Mouse (Mus musculus): ENCODE measurements around the gene Frmpd2. TPM values are rescaled to one million over a fixed set of nuclear protein-coding genes. Genes with fewer than 3 reads are reported as not detected.

Frmpd2 gene
- total and polyA plus RNA-seq, 3 experiments, result not detected

GRCm38 (mm10) chr14:33526621-33527020 is 55.1 kb downstream of the Frmpd2 start (continued):
- no peak for TF ChIP-seq SMC3 (IDR thresholded peaks at IDR 0.05; ENCODE audit: low read depth, low read length)

GRCm38 (mm10) chr14:33527938-33528337 is 56.4 kb downstream of the Frmpd2 start:
- no peak overlapping the region for H3K4me2 ChIP-seq (ENCODE audit: insufficient read depth, low read depth, poor library complexity, severe bottlenecking)
- dilution Hi-C loops (cut with MboI; ENCODE audit: extremely low pct_ligation_motif_present, extremely low pct_unique_long_range_greater_than_20kb, low sequenced_read_pairs), result no loop called here
- H3K4me1 ChIP-seq (ENCODE audit: control insufficient read depth in 1 of 2, insufficient read depth in 2 of 2), result no peaks in the 10 kb centered on the region
- DNase-seq (ENCODE audit: extremely low read depth), result no peak
- TF ChIP-seq EP300 (IDR thresholded peaks at IDR 0.05; ENCODE audit: low read length) (no peak), CTCF (conservative IDR thresholded peaks at IDR 0.05 in 1 of 2, IDR thresholded peaks at IDR 0.05 in 1 of 2; ENCODE audit: low read depth in 2 of 2, low read length in 2 of 2) (no peak), MEF2A (IDR thresholded peaks at IDR 0.05; ENCODE audit: borderline replicate concordance, low read depth, low read length) (no peak), SMC3 (IDR thresholded peaks at IDR 0.05; ENCODE audit: low read depth, low read length) (no peak), PAX5 (IDR thresholded peaks at IDR 0.05; ENCODE audit: low read length) (no peak), MAX (IDR thresholded peaks at IDR 0.05; ENCODE audit: low read length) (no peak), MYC (IDR thresholded peaks at IDR 0.05; ENCODE audit: low read depth, low read length) (no peak), RAD21 (IDR thresholded peaks at IDR 0.05; ENCODE audit: low read depth, low read length) (no peak), POLR2A (IDR thresholded peaks at IDR 0.05; ENCODE audit: low read depth, low read length) (no peak), ELF1 (IDR thresholded peaks at IDR 0.05; ENCODE audit: low read depth, low read length) (no peak), E2F4 (IDR thresholded peaks at IDR 0.05; ENCODE audit: insufficient replicate concordance, low read depth, low read length) (no peak), CHD2 (IDR thresholded peaks at IDR 0.05; ENCODE audit: low read length) (no peak), NELFE (IDR thresholded peaks at IDR 0.05; ENCODE audit: low read depth, low read length) (no peak), SIN3A (IDR thresholded peaks at IDR 0.05; ENCODE audit: low read length) (no peak), GABPA (IDR thresholded peaks at IDR 0.05; ENCODE audit: insufficient replicate concordance, low read depth, low read length) (no peak), MAZ (IDR thresholded peaks at IDR 0.05; ENCODE audit: low read depth, low read length) (no peak), USF1 (IDR thresholded peaks at IDR 0.05; ENCODE audit: low read depth, low read length) (no peak), USF2 (conservative IDR thresholded peaks at IDR 0.05; ENCODE audit: low read depth, low read length) (no peak), ZC3H11A (IDR thresholded peaks at IDR 0.05; ENCODE audit: low read depth, low read length) (no peak)
- in situ Hi-C loops (cut with MboI; ENCODE audit: low pct_ligation_motif_present, low pct_unique_long_range_greater_than_20kb, low sequenced_read_pairs), result no loop called here
- H3K27me3 ChIP-seq (replicated peaks), result peaks cover 23% of the 10 kb centered on the region
- H3K4me3 ChIP-seq (replicated peaks in 1 of 3; ENCODE audit: low read depth in 2 of 3, low read length in 2 of 3, poor library complexity in 1 of 3), result no peak overlapping the region
- H3K9ac ChIP-seq (ENCODE audit: insufficient read depth, low read depth), result no peak overlapping the region
- H3K36me3 ChIP-seq (replicated peaks in 1 of 2; ENCODE audit: control insufficient read depth in 1 of 2, insufficient read depth in 1 of 2, low read length in 1 of 2), result no peaks in the 10 kb centered on the region
- no peak overlapping the region for H3K27ac ChIP-seq (ENCODE audit: insufficient read depth, low read depth)
- no peaks in the 10 kb centered on the region for H3K79me2 ChIP-seq (replicated peaks; ENCODE audit: control insufficient read depth, extremely low read depth, insufficient read depth, poor library complexity, severe bottlenecking)
- no peaks in the 10 kb centered on the region for H3K9me3 ChIP-seq (replicated peaks; ENCODE audit: low read length)

GRCm38 (mm10) chr14:33531331-33531912 is 59.9 kb downstream of the Frmpd2 start:
- Histone ChIP-seq H3K36me3 (replicated peaks in 1 of 2; ENCODE audit: control insufficient read depth in 1 of 2, insufficient read depth in 1 of 2, low read length in 1 of 2) (no peaks in the 10 kb centered on the region), H3K27me3 (replicated peaks) (peaks cover 28% of the 10 kb centered on the region), H3K27ac (ENCODE audit: insufficient read depth, low read depth) (no peak overlapping the region), H3K9ac (ENCODE audit: insufficient read depth, low read depth) (no peak overlapping the region), H3K4me3 (replicated peaks in 1 of 3; ENCODE audit: low read depth in 2 of 3, low read length in 2 of 3, poor library complexity in 1 of 3) (no peak overlapping the region), H3K4me1 (ENCODE audit: control insufficient read depth in 1 of 2, insufficient read depth in 2 of 2) (peaks cover 0 to 11% of the 10 kb centered on the region in 2 experiments; a peak in 2 of 4 replicates), H3K9me3 (replicated peaks; ENCODE audit: low read length) (no peaks in the 10 kb centered on the region), H3K79me2 (replicated peaks; ENCODE audit: control insufficient read depth, extremely low read depth, insufficient read depth, poor library complexity, severe bottlenecking) (no peaks in the 10 kb centered on the region), H3K4me2 (ENCODE audit: insufficient read depth, low read depth, poor library complexity, severe bottlenecking) (no peak overlapping the region)
- in situ Hi-C loops (cut with MboI; ENCODE audit: low pct_ligation_motif_present, low pct_unique_long_range_greater_than_20kb, low sequenced_read_pairs), result no loop called here
- DNase-seq (ENCODE audit: extremely low read depth), result no peak
- dilution Hi-C loops (cut with MboI; ENCODE audit: extremely low pct_ligation_motif_present, extremely low pct_unique_long_range_greater_than_20kb, low sequenced_read_pairs), result no loop called here
- TF ChIP-seq ZKSCAN1 (IDR thresholded peaks at IDR 0.05; ENCODE audit: borderline replicate concordance, low read depth, low read length) (no peak), MAFK (IDR thresholded peaks at IDR 0.05; ENCODE audit: insufficient replicate concordance, low read length) (no peak), CTCF (conservative IDR thresholded peaks at IDR 0.05 in 1 of 2, IDR thresholded peaks at IDR 0.05 in 1 of 2; ENCODE audit: low read depth in 2 of 2, low read length in 2 of 2) (no peak), TCF12 (IDR thresholded peaks at IDR 0.05; ENCODE audit: low read depth, low read length) (no peak)

Measured in CH12.LX (cell line).